Mouse (Mus musculus) hindbrain, embryonic 13.5 days (tissue): Measurements from ENCODE around the gene Aldh5a1. TPM values are rescaled to one million over a fixed set of nuclear protein-coding genes. Genes with fewer than 3 reads are reported as not detected.

Experiments used
- ATAC-seq: fragments of 200-750 bp; cut with Nextera tagmentation; 2 replicates; pipeline ENCODE4 v1.8.0; 2017; ENCODE audit warnings: moderate TSS enrichment; ENCODE audit not compliant: low FRiP score
- H3K27ac ChIP-seq: fragments of 300-500 bp; sonication (generic); 2 replicates; pipeline ENCODE4 v1.5.1; 2015; ENCODE audit warnings: inconsistent platforms, mild to moderate bottlenecking, moderate library complexity
- H3K27me3 ChIP-seq: fragments of 300-500 bp; sonication (generic); 2 replicates; pipeline ENCODE4 v1.6.1; 2015; ENCODE audit warnings: mild to moderate bottlenecking, inconsistent platforms
- H3K36me3 ChIP-seq: fragments of 300-500 bp; sonication (generic); 2 replicates; pipeline ENCODE4 v1.6.1; 2015; ENCODE audit warnings: mild to moderate bottlenecking, inconsistent platforms
- H3K4me1 ChIP-seq: fragments of 300-500 bp; sonication (generic); replicated peaks from 2 replicates; pipeline ENCODE4 v1.6.1; 2015; ENCODE audit warnings: inconsistent platforms
- H3K4me2 ChIP-seq: fragments of 300-500 bp; sonication (generic); 2 replicates; pipeline ENCODE4 v1.6.1; 2015; ENCODE audit warnings: inconsistent platforms, mild to moderate bottlenecking, moderate library complexity
- H3K4me3 ChIP-seq: fragments of 300-500 bp; sonication (generic); 2 replicates; pipeline ENCODE4 v1.5.1; 2015; ENCODE audit warnings: mild to moderate bottlenecking, inconsistent platforms
- H3K9ac ChIP-seq: fragments of 300-500 bp; sonication (generic); 2 replicates; pipeline ENCODE4 v1.6.1; 2015; ENCODE audit warnings: mild to moderate bottlenecking, inconsistent platforms
- H3K9me3 ChIP-seq: fragments of 300-500 bp; sonication (generic); 2 replicates; pipeline ENCODE4 v1.6.1; 2016; ENCODE audit warnings: inconsistent platforms
- WGBS: fragments of 180-500 bp; shearing (Covaris S2); methylation state at CpG from one replicate; pipeline ENCODE4 v1.1.7; 2015; 5-methylcytosine and 5-hydroxymethylcytosine counted together
- polyA plus RNA-seq: library from polyadenylated mRNA; unstranded; fragments of >200 nt; fragmentation: Nextera tagmentation; extraction: Ambion mirVana; gene quantifications from 2 replicates; pipeline ENCODE4 v1.2.1, GENCODE M21; 2015

Gene Aldh5a1
- polyA plus RNA-seq, 1 experiment from 2014 or later, result 8.7 TPM

GRCm38 (mm10) chr13:24889554-24889953 lies 47.9 kb downstream of the Aldh5a1 start:
- no peak for ATAC-seq
- H3K27me3 ChIP-seq, result no peaks in the 10 kb centered on the region
- 46% methylated on average over 1 of the region's 1 CpGs for WGBS

GRCm38 (mm10) chr13:24882411-24882810 lies 55.0 kb downstream of the Aldh5a1 start:
- no peak overlapping the region for H3K4me2 ChIP-seq
- H3K4me3 ChIP-seq, result no peak overlapping the region
- no peak overlapping the region for H3K9ac ChIP-seq
- H3K27ac ChIP-seq, result no peak overlapping the region
- no peaks in the 10 kb centered on the region for H3K27me3 ChIP-seq
- no peaks in the 10 kb centered on the region for H3K4me1 ChIP-seq
- ATAC-seq, result no peak
- 96% methylated on average over 6 of the region's 6 CpGs for WGBS
- no peaks in the 10 kb centered on the region; the same call in 1 of the 2 replicates for H3K9me3 ChIP-seq
- H3K36me3 ChIP-seq, result peaks cover 29% of the 10 kb centered on the region

More at GRCm38 (mm10) chr13:24889554-24889953, 47.9 kb downstream of the Aldh5a1 start:
- Histone ChIP-seq H3K9ac (no peak overlapping the region), H3K4me1 (no peaks in the 10 kb centered on the region; the same call in 1 of the 2 replicates), H3K4me3 (no peak overlapping the region), H3K27ac (no peak overlapping the region), H3K36me3 (peaks cover 16% of the 10 kb centered on the region), H3K9me3 (no peaks in the 10 kb centered on the region; the same call in 1 of the 2 replicates), H3K4me2 (no peak overlapping the region)

GRCm38 (mm10) chr13:24880704-24881103 lies 56.8 kb downstream of the Aldh5a1 start:
- Histone ChIP-seq H3K4me1 (no peaks in the 10 kb centered on the region), H3K27me3 (no peaks in the 10 kb centered on the region), H3K9ac (no peak overlapping the region), H3K36me3 (peaks cover 28% of the 10 kb centered on the region), H3K4me3 (no peak overlapping the region), H3K4me2 (no peak overlapping the region), H3K9me3 (no peaks in the 10 kb centered on the region; the same call in 1 of the 2 replicates), H3K27ac (no peak overlapping the region)
- 98% methylated on average over 5 of the region's 5 CpGs for WGBS
- ATAC-seq, result no peak

- 80% methylated on average over 6 of the region's 6 CpGs for WGBS
Measured at GRCm38 (mm10) chr13:24880208-24880607, 57.3 kb downstream of the Aldh5a1 start.

GRCm38 (mm10) chr13:24879359-24880040 lies 58.0 kb downstream of the Aldh5a1 start:
- Histone ChIP-seq H3K27me3 (no peaks in the 10 kb centered on the region), H3K9ac (no peak overlapping the region), H3K9me3 (no peaks in the 10 kb centered on the region), H3K36me3 (peaks cover 26% of the 10 kb centered on the region), H3K4me3 (no peak overlapping the region), H3K4me2 (no peak overlapping the region), H3K27ac (no peak overlapping the region), H3K4me1 (no peaks in the 10 kb centered on the region)
- 86% methylated on average over 15 of the region's 15 CpGs for WGBS
- ATAC-seq, result no peak

More at GRCm38 (mm10) chr13:24880208-24880607, 57.3 kb downstream of the Aldh5a1 start:
- no peak for ATAC-seq
- H3K4me1 ChIP-seq, result no peaks in the 10 kb centered on the region
- no peaks in the 10 kb centered on the region; the same call in 1 of the 2 replicates for H3K9me3 ChIP-seq
- H3K4me3 ChIP-seq, result no peak overlapping the region
- H3K36me3 ChIP-seq, result peaks cover 29% of the 10 kb centered on the region
- no peak overlapping the region for H3K4me2 ChIP-seq
- no peak overlapping the region for H3K27ac ChIP-seq
- H3K9ac ChIP-seq, result no peak overlapping the region
- no peaks in the 10 kb centered on the region for H3K27me3 ChIP-seq

- Histone ChIP-seq H3K27me3 (no peaks in the 10 kb centered on the region), H3K9ac (no peak overlapping the region), H3K27ac (no peak overlapping the region), H3K4me2 (no peak overlapping the region), H3K4me1 (no peaks in the 10 kb centered on the region), H3K4me3 (no peak overlapping the region), H3K36me3 (peaks cover 3% of the 10 kb centered on the region; the same call in 1 of the 2 replicates), H3K9me3 (no peaks in the 10 kb centered on the region)
- WGBS, result 93% methylated on average over 7 of the region's 7 CpGs
- ATAC-seq, result no peak
Measured at GRCm38 (mm10) chr13:24868233-24868632, 69.2 kb downstream of the Aldh5a1 start.

GRCm38 (mm10) chr13:24867789-24868188 lies 69.7 kb downstream of the Aldh5a1 start:
- H3K27ac ChIP-seq, result no peak overlapping the region

GRCm38 (mm10) chr13:24866430-24867402 lies 70.7 kb downstream of the Aldh5a1 start:
- ATAC-seq, result no peak
- Histone ChIP-seq H3K36me3 (no peaks in the 10 kb centered on the region; the same call in 1 of the 2 replicates), H3K9me3 (no peaks in the 10 kb centered on the region), H3K4me1 (no peaks in the 10 kb centered on the region), H3K27ac (no peak overlapping the region), H3K4me3 (no peak overlapping the region), H3K4me2 (no peak overlapping the region), H3K27me3 (no peaks in the 10 kb centered on the region), H3K9ac (no peak overlapping the region)
- 65% methylated on average over 9 of the region's 9 CpGs for WGBS

More at GRCm38 (mm10) chr13:24867789-24868188, 69.7 kb downstream of the Aldh5a1 start:
- H3K36me3 ChIP-seq, result peaks cover 3% of the 10 kb centered on the region; the same call in 1 of the 2 replicates
- H3K27me3 ChIP-seq, result no peaks in the 10 kb centered on the region
- H3K4me1 ChIP-seq, result no peaks in the 10 kb centered on the region
- no peaks in the 10 kb centered on the region for H3K9me3 ChIP-seq
- 95% methylated on average over 10 of the region's 10 CpGs for WGBS
- H3K4me2 ChIP-seq, result no peak overlapping the region
- H3K4me3 ChIP-seq, result no peak overlapping the region
- H3K9ac ChIP-seq, result no peak overlapping the region
- no peak for ATAC-seq

GRCm38 (mm10) chr13:24862520-24862919 lies 74.9 kb downstream of the Aldh5a1 start:
- Histone ChIP-seq H3K4me3 (no peak overlapping the region), H3K9me3 (no peaks in the 10 kb centered on the region), H3K4me1 (no peaks in the 10 kb centered on the region), H3K27me3 (no peaks in the 10 kb centered on the region), H3K36me3 (no peaks in the 10 kb centered on the region), H3K4me2 (no peak overlapping the region), H3K27ac (no peak overlapping the region), H3K9ac (no peak overlapping the region)
- 62% methylated on average over 7 of the region's 7 CpGs for WGBS
- ATAC-seq, result no peak

GRCm38 (mm10) chr13:24862021-24862420 lies 75.4 kb downstream of the Aldh5a1 start:
- WGBS, result 80% methylated on average over 7 of the region's 7 CpGs
- no peak overlapping the region for H3K4me3 ChIP-seq
- H3K36me3 ChIP-seq, result no peaks in the 10 kb centered on the region
- no peak overlapping the region for H3K27ac ChIP-seq
- no peak for ATAC-seq
- no peaks in the 10 kb centered on the region for H3K9me3 ChIP-seq
- no peak overlapping the region for H3K4me2 ChIP-seq
- no peak overlapping the region for H3K9ac ChIP-seq
- no peaks in the 10 kb centered on the region for H3K27me3 ChIP-seq
- no peaks in the 10 kb centered on the region for H3K4me1 ChIP-seq

GRCm38 (mm10) chr13:24861084-24861483 lies 76.4 kb downstream of the Aldh5a1 start:
- Histone ChIP-seq H3K36me3 (no peaks in the 10 kb centered on the region; the same call in 1 of the 2 replicates), H3K4me2 (no peak overlapping the region), H3K9ac (no peak overlapping the region), H3K27ac (no peak overlapping the region), H3K4me3 (no peak overlapping the region), H3K9me3 (no peaks in the 10 kb centered on the region), H3K27me3 (no peaks in the 10 kb centered on the region), H3K4me1 (no peaks in the 10 kb centered on the region)
- no peak for ATAC-seq
- 82% methylated on average over 12 of the region's 12 CpGs for WGBS

- no peak overlapping the region for H3K9ac ChIP-seq
- ATAC-seq, result no peak
- no peaks in the 10 kb centered on the region for H3K4me1 ChIP-seq
- H3K27me3 ChIP-seq, result no peaks in the 10 kb centered on the region
- no peaks in the 10 kb centered on the region for H3K9me3 ChIP-seq
- no peak overlapping the region for H3K4me3 ChIP-seq
- no peak overlapping the region for H3K4me2 ChIP-seq
- H3K36me3 ChIP-seq, result no peaks in the 10 kb centered on the region; the same call in 1 of the 2 replicates
- H3K27ac ChIP-seq, result no peak overlapping the region
Measured at GRCm38 (mm10) chr13:24859115-24859514, 78.3 kb downstream of the Aldh5a1 start.
